Mouse (Mus musculus) testis, adult 2 months (tissue): ENCODE data around the gene Wdr86. TPM values are rescaled to one million over a fixed set of nuclear protein-coding genes. Genes with fewer than 3 reads are reported as not detected.

Source experiments
- H3K27ac ChIP-seq: fragments of 200-500 bp; 2 replicates; pipeline ENCODE4 v1.5.1; 2012; ENCODE audit warnings: low read depth, low read length; ENCODE audit not compliant: control insufficient read depth, insufficient read depth
- H3K27me3 ChIP-seq: fragments of 200-500 bp; 2 replicates; pipeline ENCODE4 v1.6.1; 2012; ENCODE audit warnings: mild to moderate bottlenecking, low read length, moderate library complexity; ENCODE audit not compliant: control insufficient read depth, insufficient read depth
- H3K36me3 ChIP-seq: fragments of 200-500 bp; 2 replicates; pipeline ENCODE4 v1.6.1; 2012; ENCODE audit warnings: mild to moderate bottlenecking, low read length; ENCODE audit not compliant: control insufficient read depth, insufficient read depth
- H3K4me1 ChIP-seq: fragments of 200-500 bp; 2 replicates; pipeline ENCODE4 v1.6.1; 2012; ENCODE audit warnings: low read length; ENCODE audit not compliant: control insufficient read depth, insufficient read depth
- H3K4me3 ChIP-seq: fragments of 200-500 bp; 2 replicates; pipeline ENCODE4 v1.5.1; 2012; ENCODE audit warnings: low read depth, mild to moderate bottlenecking, low read length, moderate library complexity, mixed read lengths; ENCODE audit not compliant: control insufficient read depth
- CTCF ChIP-seq: fragments of 200-500 bp; IDR thresholded peaks from 2 replicates; pipeline ENCODE4 v1.5.1; 2012; ENCODE audit warnings: low read depth, mild to moderate bottlenecking, inconsistent platforms, low read length, moderate library complexity; ENCODE audit not compliant: control insufficient read depth, insufficient read depth, insufficient replicate concordance
- POLR2A ChIP-seq: fragments of 200-500 bp; IDR thresholded peaks from 2 replicates; pipeline ENCODE4 v1.6.1; 2012; ENCODE audit warnings: low read depth, mild to moderate bottlenecking, inconsistent platforms, low read length, moderate library complexity; ENCODE audit not compliant: control insufficient read depth
- polyA plus RNA-seq: library from polyadenylated mRNA; depleted of rRNA; stranded (reverse); fragments of >200 nt; gene quantifications from 2 replicates; pipeline ENCODE4 v1.2.3, GENCODE M21; 2012

The Wdr86 gene
- polyA plus RNA-seq, 1 experiment: 0.78 TPM

DNA sequence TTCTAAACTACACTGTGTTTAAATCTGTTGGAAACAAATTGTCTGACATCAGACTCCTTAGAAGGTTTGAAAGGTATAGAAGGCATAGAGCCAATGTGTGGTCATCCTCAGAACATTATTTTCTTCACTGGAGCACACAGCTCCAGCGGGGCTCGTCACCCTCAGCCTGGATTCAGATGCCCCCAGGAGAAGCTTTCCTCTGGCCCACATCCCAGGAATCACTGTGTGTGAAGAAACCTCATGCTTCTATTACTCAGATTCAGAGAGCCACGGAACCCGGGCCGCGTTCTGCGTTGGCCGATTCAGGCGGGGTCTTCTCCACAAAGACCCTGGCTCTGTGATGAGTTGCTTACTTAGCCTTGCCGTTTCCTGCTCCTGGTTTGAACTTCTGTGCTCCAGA is 13.4 kb upstream of the Wdr86 start:
- H3K4me1 ChIP-seq: no peaks in the 10 kb centered on the region; the same call in 1 of the 2 replicates
- no peak overlapping the region for H3K27ac ChIP-seq
- no peaks in the 10 kb centered on the region for H3K27me3 ChIP-seq
- TF ChIP-seq POLR2A (no peak), CTCF (no peak)
- no peaks in the 10 kb centered on the region for H3K36me3 ChIP-seq
- H3K4me3 ChIP-seq: no peak overlapping the region

DNA sequence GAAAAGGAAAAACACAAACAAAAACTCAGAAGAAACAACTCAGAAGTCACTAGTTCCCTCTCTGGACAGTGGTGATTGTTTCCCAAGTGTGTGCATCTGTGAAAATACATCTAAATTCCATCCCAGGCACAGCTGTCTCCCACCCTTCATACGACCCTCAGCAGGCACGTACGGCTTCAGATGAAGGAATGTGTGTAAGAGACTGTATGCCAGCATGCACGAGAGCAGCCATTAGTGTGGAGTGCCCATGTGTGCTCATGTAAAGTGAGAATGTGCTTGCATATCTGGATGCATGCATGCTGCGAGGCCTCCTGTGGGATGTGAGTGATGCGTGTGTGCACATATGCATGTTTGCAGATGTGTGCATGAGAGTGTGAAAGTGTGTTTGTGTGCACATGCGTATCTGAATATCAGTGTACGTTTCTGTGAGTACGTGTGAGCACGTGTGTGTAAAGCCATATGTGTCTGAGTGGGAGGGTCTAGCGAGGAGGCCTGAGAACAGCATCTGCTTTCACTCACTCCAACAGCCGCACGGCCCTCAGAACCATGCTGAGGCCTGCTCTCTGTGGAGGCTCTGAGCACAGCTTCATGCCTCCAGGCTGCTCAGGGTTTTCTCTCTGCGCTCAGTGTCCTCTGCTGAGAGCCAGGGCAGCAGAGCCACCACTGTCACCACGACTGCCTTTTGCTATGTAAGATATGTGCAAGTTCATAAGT is 10.8 kb upstream of the Wdr86 start:
- H3K27me3 ChIP-seq: no peaks in the 10 kb centered on the region
- no peak overlapping the region for H3K27ac ChIP-seq
- no peaks in the 10 kb centered on the region for H3K36me3 ChIP-seq
- no peaks in the 10 kb centered on the region; the same call in 1 of the 2 replicates for H3K4me1 ChIP-seq
- no peak for TF ChIP-seq CTCF
- no peak for TF ChIP-seq POLR2A
- H3K4me3 ChIP-seq: no peak overlapping the region

DNA sequence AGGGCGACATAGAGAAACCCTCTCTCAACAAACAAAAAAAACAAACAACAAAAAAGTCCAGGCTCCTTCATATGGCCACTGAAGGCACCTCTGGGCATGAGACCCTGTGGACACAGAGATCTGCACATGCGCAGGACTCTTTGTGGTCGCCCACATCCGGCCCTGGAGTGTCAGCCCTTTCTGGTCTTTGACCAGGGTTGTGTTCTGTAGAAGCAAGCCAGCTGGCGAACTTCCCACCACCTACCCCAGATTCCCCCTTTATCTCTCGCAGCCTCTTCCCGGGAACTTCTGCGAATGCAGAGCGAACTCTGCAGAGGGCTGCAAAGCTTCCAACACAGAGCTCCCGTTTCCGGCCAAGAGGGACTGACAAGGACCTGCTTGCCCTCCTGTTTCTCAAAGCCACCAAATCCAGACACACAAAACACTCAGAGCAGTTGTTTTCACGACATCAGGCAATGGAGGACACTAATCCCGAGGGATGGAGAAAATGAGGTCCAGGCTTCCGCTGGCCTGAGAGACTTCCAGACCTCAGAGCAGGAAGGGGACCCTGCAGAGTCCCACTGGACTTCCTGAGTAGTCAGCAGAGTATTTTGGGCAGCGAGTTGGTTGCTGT is 8.7 kb upstream of the Wdr86 start:
- no peak overlapping the region for H3K4me3 ChIP-seq
- no peaks in the 10 kb centered on the region for H3K27me3 ChIP-seq
- TF ChIP-seq CTCF (no peak), POLR2A (no peak)
- H3K36me3 ChIP-seq: no peaks in the 10 kb centered on the region
- no peak overlapping the region for H3K27ac ChIP-seq
- H3K4me1 ChIP-seq: no peaks in the 10 kb centered on the region; the same call in 1 of the 2 replicates

GRCm38 (mm10) chr5:24738517-24738916 is 8.0 kb upstream of the Wdr86 start:
- no peak overlapping the region for H3K27ac ChIP-seq

GRCm38 (mm10) chr5:24737595-24737994 is 7.1 kb upstream of the Wdr86 start:
- no peak for TF ChIP-seq CTCF
- TF ChIP-seq POLR2A: no peak
- Histone ChIP-seq H3K4me1 (peaks cover 4% of the 10 kb centered on the region), H3K27ac (no peak overlapping the region), H3K36me3 (no peaks in the 10 kb centered on the region), H3K27me3 (no peaks in the 10 kb centered on the region), H3K4me3 (no peak overlapping the region)

More at GRCm38 (mm10) chr5:24738517-24738916, 8.0 kb upstream of the Wdr86 start:
- Histone ChIP-seq H3K4me3 (no peak overlapping the region), H3K4me1 (no peaks in the 10 kb centered on the region; the same call in 1 of the 2 replicates), H3K36me3 (no peaks in the 10 kb centered on the region), H3K27me3 (no peaks in the 10 kb centered on the region)
- TF ChIP-seq POLR2A: no peak
- no peak for TF ChIP-seq CTCF

DNA sequence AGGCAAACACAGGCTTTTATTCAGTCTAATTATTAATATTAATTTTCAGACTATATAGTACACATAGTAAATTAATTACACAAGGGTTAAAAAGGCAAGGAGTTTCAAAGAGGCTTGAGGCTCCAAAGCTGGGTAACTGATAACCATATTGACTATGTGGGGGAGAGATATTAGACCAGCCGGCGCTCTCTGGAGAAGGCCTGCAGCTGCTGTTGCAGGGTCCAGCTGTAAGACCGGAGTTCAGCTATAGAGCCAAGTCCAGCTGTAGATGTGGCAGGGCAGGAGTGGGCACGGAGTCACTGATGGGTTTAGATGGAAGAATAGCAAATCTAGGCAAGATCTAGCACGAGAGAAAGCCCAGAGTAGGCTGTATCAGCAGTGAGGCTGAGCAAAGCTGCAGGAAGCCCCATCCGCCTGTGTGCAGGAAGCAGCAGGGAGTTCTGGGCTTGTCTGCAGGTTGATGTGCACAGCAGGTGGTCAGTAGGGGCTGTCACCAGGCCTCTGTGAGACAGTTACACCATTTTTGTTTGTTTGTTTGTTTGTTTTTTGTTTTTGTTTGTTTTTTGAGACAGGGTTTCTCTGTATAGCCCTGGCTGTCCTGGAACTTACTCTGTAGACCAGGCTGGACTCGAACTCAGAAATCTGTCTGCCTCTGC is 3.4 kb upstream of the Wdr86 start:
- Histone ChIP-seq H3K4me3 (no peak overlapping the region), H3K27me3 (no peaks in the 10 kb centered on the region; the same call in 1 of the 2 replicates), H3K36me3 (no peaks in the 10 kb centered on the region), H3K27ac (no peak overlapping the region), H3K4me1 (peaks cover 18% of the 10 kb centered on the region)
- TF ChIP-seq CTCF: no peak

DNA sequence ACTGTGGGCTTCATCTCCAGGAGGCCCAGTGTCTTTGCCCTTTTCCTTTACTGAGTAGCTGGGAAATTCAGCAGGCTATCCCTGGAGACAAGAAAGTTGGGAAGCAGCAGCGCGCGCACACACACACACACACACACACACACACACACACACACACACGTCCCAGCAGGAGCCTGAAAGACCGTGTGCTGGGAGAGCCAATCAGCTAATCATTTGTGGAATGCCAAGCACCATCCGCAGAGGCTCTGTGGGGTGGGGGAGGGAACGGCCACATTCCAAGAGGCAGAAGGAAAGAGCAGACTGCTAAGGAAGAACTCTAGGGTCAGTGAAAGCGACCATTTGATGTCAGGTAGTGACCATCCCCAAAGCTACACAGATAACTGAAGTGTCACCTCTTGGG is 2.6 kb upstream of the Wdr86 start:
- H3K27me3 ChIP-seq: no peaks in the 10 kb centered on the region; the same call in 1 of the 2 replicates
- H3K4me1 ChIP-seq: peaks cover 18% of the 10 kb centered on the region
- H3K36me3 ChIP-seq: no peaks in the 10 kb centered on the region
- H3K4me3 ChIP-seq: no peak overlapping the region
- TF ChIP-seq CTCF (no peak), POLR2A (no peak)
- H3K27ac ChIP-seq: no peak overlapping the region
